Comparison of ENCODE assay signal across 20 mouse cellular contexts in genomic region chr3:99459036-99459863, GRCm38 (mm10).
DNase-seq lines count a peak whose midpoint lies in the region; ATAC-seq and TF ChIP-seq lines count a peak whose summit lies in the region.
"Had no signal": no experiment of that assay in that cellular context is flagged by ENCODE, and none has a peak within 500 bp of the region (broad histone marks: within the 10 kb centered on the region; RNA-seq: fewer than 3 reads in every experiment).

No protein-coding gene starts in this region.

- no peak overlapping the region for H3K9ac ChIP-seq in limb, embryonic 14.5 days (ENCODE audit: low read depth, low read length, severe bottlenecking)
- H3K9ac ChIP-seq: forebrain, embryonic 12.5 days; heart, embryonic 13.5 days; hindbrain, embryonic 14.5 days; intestine, embryonic 15.5 days; liver, embryonic 13.5 days; lung, embryonic 14.5 days had no signal

- H3K4me3 ChIP-seq in gastrocnemius, adult 2 months: no peak overlapping the region
- H3K4me3 ChIP-seq in limb, embryonic 14.5 days (replicated peaks; ENCODE audit: low read length): no peak overlapping the region
- no peak overlapping the region for H3K4me3 ChIP-seq in layer of hippocampus, adult 2 months
- H3K4me3 ChIP-seq: forebrain, embryonic 12.5 days; heart, embryonic 13.5 days; intestine, embryonic 15.5 days; liver, embryonic 13.5 days; midbrain, embryonic 10.5 days had no signal

- ATAC-seq in limb, embryonic 14.5 days (ENCODE audit: low FRiP score, low read depth): peak; percentile 74
- ATAC-seq: intestine, embryonic 15.5 days had no signal

- intact Hi-C loops in gastrocnemius, adult 2 months (cut with DNase I): no loop called here

- H3K36me3 ChIP-seq in limb, embryonic 14.5 days (ENCODE audit: control insufficient read depth, insufficient read depth, low read length): no peaks in the 10 kb centered on the region
- H3K36me3 ChIP-seq: forebrain, embryonic 12.5 days; heart, embryonic 13.5 days; intestine, embryonic 15.5 days; liver, embryonic 13.5 days; midbrain, embryonic 10.5 days had no signal

- no peak for TF ChIP-seq CTCF in gastrocnemius, adult 2 months (IDR thresholded peaks at IDR 0.05)
- TF ChIP-seq CTCF in brain, embryonic 14.5 days (IDR thresholded peaks at IDR 0.05; ENCODE audit: borderline replicate concordance, extremely low read depth, insufficient read depth, insufficient read length): no peak
- TF ChIP-seq CTCF in layer of hippocampus, adult 2 months (conservative IDR thresholded peaks at IDR 0.05): no peak

- no peaks in the 10 kb centered on the region for H3K27me3 ChIP-seq in limb, embryonic 14.5 days (ENCODE audit: control insufficient read depth, insufficient read depth, low read length)
- H3K27me3 ChIP-seq: forebrain, embryonic 12.5 days; heart, embryonic 13.5 days; intestine, embryonic 15.5 days; liver, embryonic 13.5 days had no signal

- H3K4me2 ChIP-seq in limb, embryonic 14.5 days (replicated peaks; ENCODE audit: low read depth, low read length, severe bottlenecking): no peak overlapping the region
- H3K4me2 ChIP-seq: forebrain, embryonic 12.5 days; heart, embryonic 13.5 days; hindbrain, embryonic 14.5 days; intestine, embryonic 15.5 days; liver, embryonic 13.5 days; lung, embryonic 14.5 days had no signal

- peaks cover 4% of the 10 kb centered on the region for H3K4me1 ChIP-seq in limb, embryonic 14.5 days (ENCODE audit: control insufficient read depth, insufficient read depth, low read length)
- H3K4me1 ChIP-seq: forebrain, embryonic 12.5 days; heart, embryonic 13.5 days; intestine, embryonic 15.5 days; liver, embryonic 13.5 days; midbrain, embryonic 10.5 days had no signal

- DNase-seq in adrenal gland, postnatal 10 days: peak; percentile 31
- DNase-seq in adrenal gland, adult 2 months: no peak
- DNase-seq in gastrocnemius, adult 2 months: peak; percentile 19
- DNase-seq in gastrocnemius, postnatal 10 days: no peak
- DNase-seq in brain, embryonic 14.5 days (ENCODE audit: low read depth): peak; percentile 54
- DNase-seq in limb, embryonic 14.5 days (ENCODE audit: low spot score): peak; percentile 66
- DNase-seq in layer of hippocampus, adult 2 months (ENCODE audit: low spot score in 2 of 2): no peak
- DNase-seq in cerebellum, adult 11 months: no peak
- DNase-seq: cerebellum, adult 11-12 months; heart, adult 18-20 months; liver, embryonic 13.5 days; lung, embryonic 14.5 days; lung, postnatal 4 days; retina, postnatal 1 day; thymus, adult 2 months had no signal

- H3K9me3 ChIP-seq in limb, embryonic 14.5 days (ENCODE audit: control insufficient read depth, low read length): no peaks in the 10 kb centered on the region
- H3K9me3 ChIP-seq: forebrain, embryonic 12.5 days; heart, embryonic 13.5 days; intestine, embryonic 15.5 days; midbrain, embryonic 10.5 days had no signal

- no peak overlapping the region for H3K27ac ChIP-seq in gastrocnemius, adult 2 months
- H3K27ac ChIP-seq in limb, embryonic 14.5 days (replicated peaks; ENCODE audit: low read depth, low read length): no peak overlapping the region
- H3K27ac ChIP-seq in layer of hippocampus, adult 2 months: no peak overlapping the region
- H3K27ac ChIP-seq: forebrain, embryonic 12.5 days; heart, embryonic 13.5 days; hindbrain, embryonic 14.5 days; intestine, embryonic 15.5 days; liver, embryonic 13.5 days; midbrain, embryonic 10.5 days had no signal

- TF ChIP-seq POLR2A in brain, embryonic 14.5 days (IDR thresholded peaks at IDR 0.05; ENCODE audit: borderline replicate concordance, extremely low read depth, insufficient read depth, insufficient read length, poor library complexity, severe bottlenecking): no peak
- no peak for TF ChIP-seq POLR2A in limb, embryonic 14.5 days (IDR thresholded peaks at IDR 0.05; ENCODE audit: borderline replicate concordance, extremely low read depth, insufficient read depth, insufficient read length)

- 37% methylated on average over 12 of the region's 12 CpGs for WGBS in limb, embryonic 14.5 days

Comparison
In these comparisons a context has a peak if more than half of its experiments do, and no peak if none do; other contexts are left out.
1. DNase-seq: peak in adrenal gland, postnatal 10 days (single experiment), gastrocnemius, adult 2 months (single experiment), brain, embryonic 14.5 days (single experiment) and limb, embryonic 14.5 days (single experiment); none in adrenal gland, adult 2 months (single experiment), gastrocnemius, postnatal 10 days (single experiment), layer of hippocampus, adult 2 months (0 of 2) and cerebellum, adult 11 months (single experiment).